Mouse (Mus musculus) cerebellum, adult 8-10 months (tissue): ENCODE data around the gene Sugct.
"Not testable (repeated sequence)": the region's sequence is repeated elsewhere in the genome, so short reads cannot be mapped to it uniquely, and the experiment has no call there.

Experiments used
- DNase-seq: peaks from one replicate; pipeline ENCODE4 v3.0.0; 2022

The Sugct gene

DNA sequence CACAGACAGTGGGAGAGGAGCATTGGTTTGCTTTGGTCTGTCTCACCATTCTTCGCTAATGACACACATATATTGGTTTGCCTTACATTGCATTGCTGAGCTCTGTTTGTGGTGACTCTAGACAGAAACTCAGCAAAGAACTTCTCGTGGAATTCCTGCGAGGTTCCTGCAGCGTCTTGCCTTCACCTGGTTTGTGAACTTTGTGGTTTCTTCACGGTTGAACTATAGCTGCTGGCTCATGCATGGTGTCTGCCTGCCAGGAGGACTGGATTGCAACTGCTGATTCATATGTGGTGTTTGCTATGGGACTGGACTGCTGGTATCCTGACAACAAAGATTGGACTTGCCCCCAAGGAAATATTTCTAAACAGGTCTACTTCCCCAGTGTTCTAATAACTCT is 91.6 kb downstream of the Sugct start:
- DNase-seq, result no peak

DNA sequence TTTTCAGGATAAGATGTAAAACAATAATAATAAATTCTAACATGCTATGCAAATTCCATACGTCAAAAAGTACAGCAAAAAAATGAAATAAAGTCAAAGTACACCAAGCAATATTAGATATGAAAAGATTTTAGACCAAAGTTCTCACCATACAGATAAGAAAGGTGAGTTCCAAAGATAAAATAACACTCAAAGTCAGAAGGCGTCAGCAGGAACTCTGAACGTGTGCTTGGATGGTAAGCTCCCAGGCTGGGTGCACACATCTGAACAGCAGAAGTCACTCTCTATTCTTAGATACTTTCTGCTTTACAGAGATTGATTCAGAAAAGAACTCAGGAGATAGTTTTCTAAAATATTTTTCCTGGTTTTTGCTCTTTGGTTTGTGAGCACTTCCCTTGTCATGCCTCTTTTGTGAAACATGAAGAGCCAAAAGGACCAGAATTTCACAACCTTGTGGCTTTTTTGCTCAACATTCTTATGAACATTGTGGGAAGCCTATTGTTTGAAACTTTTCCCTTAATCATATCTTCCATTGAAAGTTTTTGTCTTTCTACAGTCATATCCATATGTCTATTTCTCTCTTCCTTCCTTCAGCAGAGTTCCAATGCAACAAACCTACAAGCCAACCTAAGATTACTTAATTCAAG is 110.0 kb downstream of the Sugct start:
- no peak for DNase-seq

DNA sequence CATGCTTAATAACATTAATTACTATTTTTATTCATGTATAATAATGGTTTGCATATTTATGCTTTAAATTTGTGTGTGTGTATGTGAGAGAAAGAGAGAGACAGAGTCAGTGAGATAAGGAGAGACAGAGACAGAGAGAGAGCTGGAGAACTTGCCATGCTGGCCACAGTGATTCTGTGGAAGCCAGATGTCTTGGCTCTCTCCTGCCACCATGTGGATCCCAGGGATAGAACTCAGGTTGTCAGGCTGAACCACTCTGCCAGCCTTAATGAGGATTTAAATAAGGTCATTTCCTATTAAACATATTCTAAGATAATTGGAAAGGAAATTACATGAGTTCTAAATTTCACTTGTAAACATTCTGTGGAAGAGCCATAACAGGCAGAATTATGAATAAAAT is 110.5 kb downstream of the Sugct start:
- DNase-seq, result no peak

DNA sequence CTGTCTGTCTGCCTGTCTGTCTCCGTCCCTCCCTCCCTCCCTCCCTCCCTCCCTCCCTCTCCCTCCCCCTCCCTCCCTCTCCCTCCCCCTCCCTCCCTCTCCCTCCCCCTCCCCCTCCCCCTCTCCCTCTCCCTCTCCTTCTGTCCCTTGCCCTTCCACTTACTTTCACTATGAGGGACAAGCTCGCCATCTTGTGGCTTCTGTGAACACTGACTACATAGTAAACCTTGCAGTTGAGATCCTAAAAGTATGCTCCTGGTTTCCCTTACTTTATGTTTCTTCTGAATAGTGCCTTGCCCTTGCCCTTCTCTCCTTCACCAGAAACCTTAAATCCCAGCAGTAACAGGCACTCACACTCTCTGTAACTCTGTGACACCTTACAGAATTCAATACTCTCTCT is 113.7 kb downstream of the Sugct start:
- DNase-seq, result no peak

DNA sequence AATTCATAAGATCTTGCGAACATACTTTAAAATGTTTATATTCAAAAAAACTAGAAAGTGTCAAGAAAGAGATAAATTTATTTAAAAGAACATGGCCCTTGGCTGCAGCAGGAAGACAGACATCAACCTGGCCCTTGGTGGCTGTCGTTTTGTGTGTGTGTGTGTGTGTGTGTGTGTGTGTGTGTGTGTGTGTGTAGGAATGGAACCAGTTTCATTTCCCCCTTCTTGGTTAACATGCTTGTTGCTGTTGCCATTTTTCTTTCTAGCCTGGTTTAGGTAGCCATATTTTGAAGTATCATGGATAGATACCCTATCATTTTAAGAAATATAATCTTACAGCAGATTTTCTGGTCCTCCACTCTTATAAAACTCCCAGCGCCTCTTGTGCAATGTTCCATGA is 136.0 kb downstream of the Sugct start:
- no peak for DNase-seq

DNA sequence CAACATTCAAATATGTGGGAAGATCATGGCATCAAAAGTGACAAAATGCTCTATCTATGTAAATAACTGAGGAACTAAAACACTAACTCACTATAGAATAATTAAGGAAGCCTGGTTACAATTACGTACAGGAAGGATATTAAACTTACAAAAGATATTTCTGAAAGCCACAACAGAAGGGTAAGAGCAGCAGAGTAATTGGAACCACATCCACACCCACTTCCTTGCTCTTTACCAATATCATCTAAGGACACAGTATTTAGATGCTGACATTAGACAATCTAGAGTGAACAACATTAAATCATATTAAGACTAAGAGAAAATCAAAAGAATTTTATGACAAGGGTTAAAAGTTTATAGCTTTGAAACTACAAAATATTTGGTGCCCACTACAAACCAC is 159.0 kb downstream of the Sugct start:
- no peak for DNase-seq

DNA sequence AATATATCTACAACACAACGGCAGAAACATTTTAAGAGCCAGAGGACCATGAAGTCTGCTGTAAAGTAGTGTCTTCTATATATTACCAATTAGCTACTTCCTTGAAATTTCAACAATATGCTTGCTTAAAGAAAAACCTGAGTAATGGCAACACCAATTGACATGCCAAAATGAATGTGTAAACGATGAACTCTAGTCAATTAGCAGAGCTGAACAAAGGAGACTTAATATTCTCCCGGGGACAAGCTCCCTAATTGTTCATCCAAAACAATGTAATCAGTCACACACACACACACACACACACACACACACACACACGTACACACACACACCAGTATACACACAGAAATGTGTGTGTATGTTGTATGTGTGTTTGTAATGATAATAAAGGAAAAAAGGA is 160.5 kb downstream of the Sugct start:
- no peak for DNase-seq

DNA sequence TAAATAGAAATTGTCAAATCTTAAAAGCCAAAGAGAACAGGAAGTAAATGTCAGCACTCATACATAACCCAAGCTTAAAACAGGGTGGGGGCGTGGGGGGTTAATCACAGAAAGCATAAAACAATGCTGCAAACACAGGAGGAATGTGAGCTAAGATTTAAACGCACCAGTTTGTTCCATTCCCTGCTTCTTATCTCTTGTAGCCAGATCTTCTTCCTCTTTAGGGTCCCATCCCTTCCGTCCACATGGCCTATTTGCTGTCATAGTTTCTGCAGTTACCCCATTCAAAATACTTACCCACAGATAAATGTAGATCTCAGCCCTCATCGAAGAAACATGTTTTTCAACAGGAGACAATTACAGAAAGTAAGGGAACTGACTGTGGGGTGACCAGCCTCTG is 160.9 kb downstream of the Sugct start:
- DNase-seq, result no peak

DNA sequence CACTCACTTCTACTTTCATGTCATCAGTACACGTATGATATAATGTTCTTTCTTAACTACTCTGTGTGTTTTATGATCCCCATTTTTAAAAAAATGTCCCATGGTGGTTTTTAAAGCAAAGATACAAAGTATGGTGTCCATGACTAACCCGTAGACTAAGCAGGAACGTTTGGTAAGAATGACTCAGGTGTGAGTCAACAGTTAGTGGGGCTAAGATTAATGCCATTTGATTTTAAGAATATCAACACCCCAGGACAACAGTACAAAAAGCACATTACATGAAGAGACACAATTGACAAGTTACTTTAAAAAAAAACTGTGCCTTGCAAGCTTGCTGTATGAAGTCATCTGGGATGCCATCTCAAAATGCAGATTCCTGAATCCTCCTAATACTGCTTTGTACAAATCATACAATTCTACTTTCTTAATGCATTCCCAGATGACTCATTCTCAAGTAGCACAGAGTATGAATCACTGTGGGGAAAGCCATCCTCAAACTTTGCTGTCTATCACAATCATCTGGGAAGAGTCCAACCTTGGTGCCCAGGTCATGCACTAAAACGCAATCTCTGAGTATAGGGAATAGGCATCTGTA is 184.1 kb downstream of the Sugct start:
- DNase-seq, result no peak

DNA sequence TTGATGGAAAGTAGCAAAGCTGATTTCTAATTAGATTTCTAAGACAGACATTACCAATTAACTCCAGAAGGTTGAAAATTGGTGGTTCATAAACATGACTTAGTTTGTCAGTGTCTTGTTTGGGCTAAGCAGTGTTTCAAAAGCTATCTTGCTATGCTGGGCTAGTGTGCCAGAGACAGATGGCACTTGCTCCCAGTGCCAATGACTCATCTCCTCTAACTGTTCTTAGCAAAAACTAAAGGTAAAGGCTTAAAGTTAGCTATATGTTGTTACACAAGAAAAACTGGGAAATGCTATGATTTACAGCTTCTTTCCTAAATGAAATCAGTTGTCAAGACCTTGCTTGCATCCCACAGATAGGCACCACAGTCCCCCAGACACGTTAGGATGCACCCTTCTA is 200.4 kb downstream of the Sugct start:
- DNase-seq, result no peak

DNA sequence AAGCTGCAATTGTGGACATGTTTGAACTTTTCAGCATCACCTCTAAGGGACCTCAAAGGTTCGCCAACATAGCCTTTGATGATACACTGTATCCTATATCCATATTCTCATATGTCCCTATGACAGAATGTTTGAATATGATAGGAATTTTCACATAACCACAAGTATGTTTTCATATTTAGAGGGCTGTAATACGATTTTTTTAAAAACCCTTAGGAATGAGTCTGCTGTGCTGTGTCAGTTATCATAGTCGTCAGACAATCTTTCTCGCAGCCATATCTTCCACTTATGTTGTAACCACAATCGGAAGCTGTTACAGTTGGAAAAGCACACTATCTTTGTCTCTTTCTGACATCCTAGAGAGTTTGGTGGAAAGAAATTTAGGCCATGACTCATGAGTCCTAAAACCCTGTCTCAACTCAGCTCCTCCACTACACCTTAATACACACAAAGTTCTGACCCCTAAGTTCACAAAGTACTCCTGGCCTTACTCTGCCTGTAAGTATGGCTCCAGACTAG is 201.2 kb downstream of the Sugct start:
- DNase-seq, result no peak

DNA sequence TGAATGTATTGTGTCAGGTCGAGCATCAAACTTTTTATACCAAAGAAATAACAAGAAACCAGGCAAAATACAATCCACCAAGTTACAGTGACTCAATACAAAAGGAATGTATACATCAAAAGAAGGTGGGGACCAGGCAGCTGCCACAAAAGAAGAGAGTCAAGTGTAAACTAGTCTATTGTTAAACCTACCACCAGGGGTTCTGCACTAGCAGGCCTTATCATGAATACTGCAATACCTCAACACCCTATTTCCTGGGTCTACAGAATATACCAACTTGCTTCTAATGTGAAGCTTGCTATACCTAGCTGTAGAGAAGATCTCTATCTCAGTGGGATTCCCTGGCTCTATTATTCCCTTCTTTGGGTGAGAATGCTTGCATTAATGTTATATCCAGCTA is 237.4 kb downstream of the Sugct start:
- DNase-seq, result not testable (repeated sequence)

DNA sequence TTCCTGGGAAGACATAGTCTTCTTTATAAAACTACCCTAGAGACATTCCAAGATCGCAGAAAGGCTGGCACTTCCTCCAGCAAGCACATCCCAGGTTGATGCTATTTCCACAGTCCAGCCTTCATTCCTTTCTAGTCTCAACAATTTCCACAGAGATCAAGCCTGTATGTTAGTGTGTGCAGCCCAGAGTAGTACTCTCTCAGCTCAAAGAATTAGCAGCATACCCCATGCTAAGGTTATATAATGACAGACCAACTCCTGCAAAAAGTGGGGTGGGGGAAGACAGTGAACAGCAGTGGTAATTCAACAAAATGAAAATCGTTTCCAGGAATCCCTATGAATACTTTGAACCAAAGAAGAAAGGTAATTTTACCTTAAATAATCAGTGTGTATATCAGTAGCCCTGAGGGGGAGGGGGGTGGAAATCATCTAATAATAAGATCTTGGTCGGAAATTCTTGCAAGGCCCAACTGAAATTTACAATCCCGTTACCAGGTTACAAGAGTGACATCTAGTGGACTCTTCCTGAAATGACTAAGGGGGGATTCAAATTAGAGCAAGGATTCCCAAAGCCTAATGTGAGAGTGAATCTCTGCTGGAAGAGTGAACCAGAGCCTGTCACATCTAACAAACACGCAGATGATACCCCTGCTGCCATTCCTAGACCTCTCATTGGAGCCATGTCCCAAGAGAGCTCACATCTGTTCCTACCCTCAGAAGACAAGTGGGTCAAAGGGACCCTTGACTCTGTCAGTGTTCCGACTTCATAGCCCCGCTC is 263.0 kb downstream of the Sugct start:
- peak; percentile 3 for DNase-seq

DNA sequence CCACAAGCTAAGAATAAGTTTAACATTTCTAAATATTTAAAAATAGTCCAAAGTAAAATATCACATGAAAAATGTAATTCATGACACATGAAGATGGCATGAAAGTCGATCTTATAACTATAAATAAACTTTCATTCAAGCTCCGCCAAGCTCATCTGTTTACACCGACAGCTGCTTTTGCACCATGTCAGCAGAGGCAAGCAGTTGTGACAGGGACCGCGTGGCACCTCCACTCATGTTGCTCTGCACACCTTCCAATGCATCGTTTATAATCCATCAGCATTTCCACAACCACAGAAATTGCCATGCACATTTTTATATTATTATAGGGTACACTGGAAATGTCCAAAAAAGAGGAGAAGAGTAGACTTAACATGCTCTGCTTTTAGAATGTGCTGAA is 273.5 kb downstream of the Sugct start:
- DNase-seq, result no peak

DNA sequence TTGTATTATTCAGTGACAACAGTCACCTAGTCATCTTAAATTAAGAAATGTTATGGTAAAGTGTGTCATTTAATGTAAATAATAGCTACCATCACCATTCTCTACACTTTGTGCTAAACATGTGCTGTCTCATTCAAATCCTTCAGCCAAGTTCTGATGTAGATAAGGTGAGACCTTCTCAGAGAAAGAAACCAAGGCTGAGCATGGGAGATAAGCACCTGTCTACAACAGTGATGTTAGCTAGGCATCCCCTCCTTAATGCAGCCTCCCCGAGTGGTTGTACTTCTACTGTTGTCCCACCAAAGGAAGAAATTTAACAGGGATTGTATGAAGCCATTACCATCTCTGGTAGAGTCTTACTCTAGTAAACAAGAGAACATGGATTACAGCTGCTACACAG is 274.8 kb downstream of the Sugct start:
- DNase-seq, result no peak

DNA sequence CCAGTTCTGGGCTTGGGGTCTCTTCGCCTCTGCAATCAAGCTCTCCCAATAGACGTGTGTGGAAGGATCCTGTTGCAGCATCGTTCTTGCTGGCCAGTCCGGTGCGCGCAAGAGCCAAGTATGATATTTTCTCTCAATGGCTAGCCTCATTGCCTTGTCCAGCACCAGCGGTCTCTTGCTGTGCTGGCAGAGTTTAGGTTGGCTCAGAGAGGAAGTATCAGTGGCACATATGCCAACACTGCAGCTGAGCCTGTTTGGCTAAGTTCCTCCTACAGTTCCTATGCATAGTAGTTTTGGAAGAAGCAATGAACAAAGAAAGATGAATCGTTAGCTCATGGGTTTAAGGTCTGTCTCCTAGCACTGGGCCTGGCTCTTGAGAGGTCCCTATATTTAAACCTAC is 352.5 kb downstream of the Sugct start:
- no peak for DNase-seq

DNA sequence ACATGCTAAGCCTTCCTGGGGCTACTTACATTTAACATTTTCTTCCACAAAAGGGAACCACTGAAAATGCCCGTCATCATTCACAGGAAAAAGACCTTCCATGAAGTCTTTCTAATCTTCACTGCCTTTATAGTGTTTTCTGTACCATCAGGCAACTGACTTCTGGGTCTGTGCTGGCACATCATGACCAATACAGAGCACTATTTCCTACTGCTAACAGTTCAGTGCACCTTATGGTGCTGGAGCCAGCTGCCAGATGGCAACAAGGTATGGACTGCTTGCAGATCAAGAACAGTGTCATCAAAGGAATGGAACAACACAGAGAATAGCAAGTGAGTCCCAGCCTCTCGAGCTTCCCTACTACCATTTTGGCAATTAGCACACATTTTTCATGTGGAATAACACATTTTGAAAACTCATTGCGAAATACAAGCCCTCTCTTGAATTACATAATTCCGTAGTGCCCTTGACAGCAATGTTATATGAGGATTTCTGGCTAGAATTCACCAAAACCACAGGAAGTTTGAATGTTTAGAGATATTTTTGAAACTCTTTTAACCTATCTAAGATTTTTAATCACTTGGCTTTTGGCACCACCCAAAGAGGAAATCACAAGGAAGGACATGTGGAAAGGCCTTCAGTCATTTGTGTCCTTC is 359.3 kb downstream of the Sugct start:
- DNase-seq, result no peak

DNA sequence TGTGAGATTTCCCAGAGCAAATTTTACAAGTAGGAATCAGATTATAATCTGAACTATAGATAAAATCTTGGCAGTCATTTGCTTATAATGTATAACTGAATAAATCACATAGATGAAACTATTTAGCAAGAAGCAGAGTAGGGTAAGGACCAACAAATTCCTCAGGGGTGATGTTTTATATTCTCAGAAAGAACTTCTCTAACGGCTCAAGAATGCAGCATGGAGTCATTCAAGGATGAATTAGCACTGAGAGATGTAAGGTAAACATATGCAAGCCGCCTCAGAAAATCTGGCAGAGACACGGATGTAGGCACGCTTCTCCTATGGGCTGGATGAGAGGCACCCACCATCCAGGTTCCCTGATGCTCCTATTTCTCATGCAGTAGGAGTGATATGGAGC is 368.5 kb downstream of the Sugct start:
- no peak for DNase-seq

DNA sequence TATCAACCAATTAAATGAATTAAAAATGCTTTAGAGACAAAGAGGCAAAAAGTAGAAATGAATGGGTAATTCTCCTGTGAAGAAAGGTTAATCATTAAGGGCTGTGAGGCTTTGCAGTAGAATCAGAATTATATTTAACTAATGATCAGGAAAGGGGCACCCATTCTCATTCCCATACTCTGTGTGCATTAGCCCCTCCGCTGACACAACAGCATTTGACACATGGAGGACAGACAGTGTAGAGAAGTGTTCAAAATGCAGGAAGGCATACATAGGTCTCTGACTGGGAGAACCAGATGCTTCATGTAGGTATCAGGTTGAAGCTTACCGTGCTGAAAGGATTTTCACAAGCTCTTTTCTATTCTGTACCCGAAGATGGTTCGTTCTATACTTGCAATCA is 393.8 kb downstream of the Sugct start:
- DNase-seq, result no peak

DNA sequence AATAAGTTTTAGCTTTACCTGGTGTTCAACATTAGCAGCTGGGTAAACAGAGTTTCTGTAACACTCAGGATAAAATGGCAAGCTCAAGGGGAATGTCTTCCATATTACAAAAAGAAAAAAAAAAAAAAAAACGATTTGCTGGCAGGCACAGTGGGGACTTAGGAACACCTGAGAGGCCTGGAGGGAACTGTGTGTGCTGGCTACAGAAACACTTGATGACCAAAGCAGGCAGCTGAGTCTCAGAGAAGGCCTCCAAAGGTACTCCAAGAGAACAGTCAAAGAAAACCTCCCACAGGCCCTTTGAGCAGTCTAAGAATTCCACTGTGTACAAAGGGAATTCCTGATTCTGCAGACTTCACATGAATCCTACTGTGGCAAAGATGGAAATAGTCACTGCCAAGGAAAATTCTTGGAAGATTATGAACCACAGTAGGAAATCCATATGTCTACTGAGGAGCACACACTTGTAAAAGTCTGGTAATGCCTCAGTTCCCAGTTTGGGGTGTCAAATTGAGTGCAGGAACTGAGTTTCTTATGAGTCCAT is 397.8 kb downstream of the Sugct start:
- DNase-seq, result no peak

DNA sequence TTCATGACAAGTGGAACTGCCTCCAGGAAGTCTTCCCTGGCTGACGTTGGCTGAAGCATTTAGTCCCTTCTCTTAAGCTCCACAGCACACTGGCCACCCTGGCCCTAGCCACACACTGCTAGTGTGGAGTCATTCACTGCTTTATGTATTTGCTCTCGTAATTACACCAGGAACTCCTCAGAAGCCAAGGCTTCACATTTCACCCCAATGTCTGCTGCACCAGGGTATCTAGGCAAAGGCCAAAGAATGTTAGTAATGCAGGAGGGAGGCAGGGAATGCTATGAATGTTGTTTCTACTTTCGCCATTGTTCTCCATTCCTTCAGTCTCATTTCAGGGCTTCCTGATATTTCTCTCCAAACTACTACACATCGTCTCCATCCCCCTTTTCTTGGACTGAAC is 398.4 kb downstream of the Sugct start:
- no peak for DNase-seq

DNA sequence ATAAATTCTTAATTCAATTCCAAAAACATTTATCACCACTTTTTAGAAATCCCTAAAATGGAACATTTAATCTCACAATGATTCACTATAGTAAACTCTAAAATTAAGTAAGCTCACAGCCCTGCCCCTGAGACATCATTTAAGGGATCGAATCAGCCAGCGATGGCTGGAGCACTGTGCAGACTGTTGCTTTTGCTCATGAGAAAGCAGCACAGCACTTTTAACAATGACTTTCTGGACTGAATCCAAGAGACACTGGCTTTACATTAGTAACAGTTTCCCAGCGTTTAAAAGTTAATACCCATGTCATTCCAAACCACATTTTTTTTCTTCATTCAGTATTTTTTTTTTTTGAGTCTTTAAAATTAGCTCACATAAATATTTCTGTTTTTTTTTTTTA is 398.9 kb downstream of the Sugct start:
- DNase-seq, result no peak

DNA sequence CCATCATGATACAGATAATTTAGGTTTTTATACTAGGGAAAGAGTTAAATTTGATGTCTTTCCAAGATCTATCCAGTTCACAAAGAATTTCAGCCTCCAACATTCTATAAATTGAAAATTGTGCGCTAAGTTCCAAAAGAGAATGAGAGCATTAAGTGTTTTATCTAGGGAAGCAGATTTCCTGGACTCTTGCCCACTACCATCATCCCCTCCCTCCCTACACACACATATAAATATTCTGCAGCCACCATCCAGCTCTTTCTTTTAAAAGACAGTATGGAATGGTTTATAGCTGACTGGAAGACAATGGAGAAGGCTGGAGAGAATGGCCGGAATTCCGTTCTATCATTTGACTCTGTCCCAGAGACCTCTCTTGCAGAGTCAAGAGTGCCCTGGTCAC is 404.3 kb downstream of the Sugct start:
- DNase-seq, result no peak

DNA sequence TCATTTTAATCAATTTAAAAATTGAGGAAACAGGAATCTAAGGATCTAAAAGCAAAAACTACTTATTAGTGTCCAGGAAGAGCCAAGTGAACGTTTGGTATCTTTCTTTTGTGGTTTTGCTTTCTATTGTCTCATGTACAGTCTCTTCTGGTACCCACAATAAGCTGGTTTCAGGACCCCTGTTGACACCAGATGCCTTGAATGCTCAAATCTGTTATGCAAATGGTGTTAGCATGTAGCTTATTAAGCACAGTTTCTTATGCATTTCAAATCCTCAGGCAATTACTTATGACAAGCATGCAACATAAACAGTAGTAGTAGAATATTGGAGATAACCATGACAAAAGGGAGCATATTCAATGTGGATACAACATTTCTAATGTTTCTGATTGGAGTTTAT is 407.0 kb downstream of the Sugct start:
- DNase-seq, result no peak
